Mouse (Mus musculus) layer of hippocampus, adult 2 months (tissue): ENCODE data around the gene Olfr354. TPM values are rescaled to one million over a fixed set of nuclear protein-coding genes. Genes with fewer than 3 reads are reported as not detected.

Experiments
- DNase-seq, 2 experiments: peaks; one replicate each; pipeline ENCODE4 v3.0.0; 2022; ENCODE audit warnings: low spot score in 2 of 2
- H3K27ac ChIP-seq: fragments of 200-600 bp; 2 replicates; pipeline ENCODE4 v1.8.1; 2022
- H3K4me3 ChIP-seq: fragments of 200-600 bp; 2 replicates; pipeline ENCODE4 v1.8.1; 2022; ENCODE audit warnings: mild to moderate bottlenecking
- CTCF ChIP-seq: fragments of 200-600 bp; conservative IDR thresholded peaks from 2 replicates; pipeline ENCODE4 v1.8.1; 2022; ENCODE audit warnings: antibody characterized with exemption, mild to moderate bottlenecking, moderate library complexity
- long read RNA-seq, 2 experiments: library from polyadenylated mRNA; stranded (forward); transcript quantifications; one replicate each; pipeline ENCODE4 v2.0.0; 2021; ENCODE audit warnings: borderline mapping rate in 2 of 2
- total RNA-seq, 2 experiments: library from RNA; stranded (reverse); gene quantifications; 2 replicates each; pipeline ENCODE4 v1.2.3; 2021

Olfr354 gene
- not detected for total RNA-seq
- long read RNA-seq, experiment 1, result 0 reads
- long read RNA-seq, experiment 2, result 0 reads

GRCm38 (mm10) chr2:36905380-36905779, at the start of gene Olfr354:
Gene Olfr354, plus strand, starts transcription at chr2:36905680.
- no peak for TF ChIP-seq CTCF
- H3K27ac ChIP-seq, result no peak within 1 kb of the TSS
- no peak within 1 kb of the TSS for H3K4me3 ChIP-seq
- DNase-seq, result no peak

- DNase-seq, result no peak
- TF ChIP-seq CTCF, result no peak
- H3K27ac ChIP-seq, result no peak within 1 kb of the TSS
These were observed 42.9 kb upstream of the Olfr354 start, which contains the start of gene Olfr351 for GRCm38 (mm10) chr2:36862560-36862959. Gene Olfr351, minus strand, starts transcription at chr2:36862660.

DNA sequence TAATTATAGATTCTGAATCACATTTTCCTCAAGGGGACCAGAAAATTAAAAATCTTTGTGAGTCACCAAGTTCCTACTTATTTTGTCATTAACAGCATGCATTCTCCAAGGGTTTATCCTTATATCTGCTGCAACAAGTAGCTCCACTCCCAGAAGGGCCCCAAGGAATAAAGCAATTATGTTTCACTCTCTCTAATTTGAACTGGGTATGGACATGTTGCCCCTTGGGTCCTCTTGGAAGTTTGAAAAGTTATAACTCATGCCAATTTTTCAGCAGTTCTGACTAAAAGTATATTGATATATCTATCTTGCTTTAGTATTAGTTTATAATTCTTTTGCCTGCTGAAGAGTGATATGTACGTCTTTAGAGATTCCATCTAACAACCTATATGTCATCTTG, 37.3 kb upstream of the Olfr354 start, which contains the start of gene Olfr352:
TSS of gene Olfr352 (plus strand) at position 301 of the 400 bp plus-strand sequence.
- Histone ChIP-seq H3K4me3 (no peak within 1 kb of the TSS), H3K27ac (no peak within 1 kb of the TSS)
- no peak for DNase-seq
- TF ChIP-seq CTCF, result no peak

More at GRCm38 (mm10) chr2:36862560-36862959, 42.9 kb upstream of the Olfr354 start, which contains the start of gene Olfr351:
- H3K4me3 ChIP-seq, result no peak within 1 kb of the TSS

- no peak within 1 kb of the TSS for H3K27ac ChIP-seq
- no peak within 1 kb of the TSS for H3K4me3 ChIP-seq
- TF ChIP-seq CTCF, result no peak
- DNase-seq, result no peak
These were observed 12.6 kb upstream of the Olfr354 start, which contains the start of gene Olfr353 for GRCm38 (mm10) chr2:36892836-36893235. Gene Olfr353, minus strand, starts transcription at chr2:36892936.

DNA sequence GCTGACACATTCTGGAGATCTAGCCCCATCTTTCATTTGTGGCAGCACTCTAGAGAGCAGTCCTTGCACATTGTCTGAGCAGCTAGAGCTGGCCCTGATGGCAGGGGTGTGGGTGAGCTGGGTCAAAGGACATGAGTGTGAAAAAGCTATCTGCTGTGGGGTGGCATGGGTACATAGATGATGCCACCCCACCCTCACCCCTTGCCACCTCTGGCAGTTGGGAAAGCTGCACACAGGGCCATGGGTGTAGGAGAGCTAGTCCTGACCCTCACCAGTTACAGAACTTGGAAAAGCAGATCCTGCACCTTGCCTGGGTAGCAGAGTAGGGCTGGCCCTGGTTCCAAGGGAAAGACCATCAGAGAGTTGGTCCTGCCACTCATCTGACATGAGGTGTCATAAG, 8.4 kb upstream of the Olfr354 start:
- no peak for DNase-seq
- Histone ChIP-seq H3K27ac (no peak overlapping the region), H3K4me3 (no peak overlapping the region)
- no peak for TF ChIP-seq CTCF

GRCm38 (mm10) chr2:36928797-36929196, 23.3 kb downstream of the Olfr354 start, which contains the start of gene Olfr355:
Gene Olfr355, minus strand, starts transcription at chr2:36928897.
- H3K4me3 ChIP-seq, result no peak within 1 kb of the TSS
- no peak for TF ChIP-seq CTCF
- DNase-seq, result no peak
- no peak within 1 kb of the TSS for H3K27ac ChIP-seq

GRCm38 (mm10) chr2:36936821-36937220, 31.3 kb downstream of the Olfr354 start, which contains the start of gene Olfr356:
Gene Olfr356, plus strand, starts transcription at chr2:36937121.
- Histone ChIP-seq H3K27ac (no peak within 1 kb of the TSS), H3K4me3 (no peak within 1 kb of the TSS)
- TF ChIP-seq CTCF, result no peak
- no peak for DNase-seq

Other genes starting within 250 kb of the Olfr354 start
- not detected for gene Olfr346, start 219.9 kb upstream of the Olfr354 start, total RNA-seq
- not detected for gene Olfr347, start 173.8 kb upstream of the Olfr354 start, total RNA-seq
- gene Olfr348, start 121.4 kb upstream of the Olfr354 start, total RNA-seq, result not detected
- gene Olfr50, start 115.1 kb upstream of the Olfr354 start, total RNA-seq, result not detected
- not detected for gene Olfr3, start 88.6 kb upstream of the Olfr354 start, total RNA-seq
- gene Olfr350, start 59.4 kb upstream of the Olfr354 start, total RNA-seq, result not detected
- not detected for gene Olfr351, start 43.0 kb upstream of the Olfr354 start, total RNA-seq
- not detected for gene Olfr352, start 37.2 kb upstream of the Olfr354 start, total RNA-seq
- gene Olfr353, start 12.7 kb upstream of the Olfr354 start, total RNA-seq, result not detected
- not detected for gene Olfr355, start 23.2 kb downstream of the Olfr354 start, total RNA-seq
- gene Olfr356, start 31.4 kb downstream of the Olfr354 start, total RNA-seq, result not detected
- not detected for gene Olfr357, start 88.1 kb downstream of the Olfr354 start, total RNA-seq
- not detected for gene Olfr358, start 103.7 kb downstream of the Olfr354 start, total RNA-seq
- gene Olfr360, start 160.1 kb downstream of the Olfr354 start, total RNA-seq, result not detected
- gene Olfr361, start 183.6 kb downstream of the Olfr354 start, total RNA-seq, result not detected
- not detected for gene Olfr362, start 212.2 kb downstream of the Olfr354 start, total RNA-seq
- gene Olfr364-ps1, start 233.6 kb downstream of the Olfr354 start, total RNA-seq, result not detected